Mouse (Mus musculus) ZHBTc4 (cell line): Measurements from ENCODE around the gene Chchd10.

Experiments used
- DNase-seq: peaks from one replicate; pipeline ENCODE4 v3.0.0-alpha.2; 2011; ENCODE audit warnings: low read depth, low spot score

Chchd10 gene

DNA sequence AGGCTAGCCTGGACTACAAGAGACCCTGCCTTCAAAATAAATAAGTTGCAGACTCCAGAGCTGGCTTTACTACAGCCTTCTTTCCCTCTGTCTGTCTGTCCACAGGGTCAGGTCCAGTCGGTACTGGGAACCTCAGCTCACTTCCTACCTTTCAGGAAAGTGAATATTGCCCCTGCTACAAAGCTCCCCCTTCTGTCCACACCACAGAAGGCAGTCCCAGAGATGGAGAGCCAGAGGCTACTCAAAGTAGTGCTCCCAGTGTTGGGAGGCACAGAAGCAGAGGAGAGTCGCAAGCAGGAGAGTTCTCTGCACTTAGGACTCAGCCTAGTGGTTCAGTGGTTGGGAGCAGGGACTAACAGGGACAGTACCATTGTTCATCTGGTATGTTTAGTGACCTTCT lies 8.6 kb upstream of the Chchd10 start:
- DNase-seq, result no peak

GRCm38 (mm10) chr10:75926396-75926795 lies 6.5 kb upstream of the Chchd10 start:
- no peak for DNase-seq

DNA sequence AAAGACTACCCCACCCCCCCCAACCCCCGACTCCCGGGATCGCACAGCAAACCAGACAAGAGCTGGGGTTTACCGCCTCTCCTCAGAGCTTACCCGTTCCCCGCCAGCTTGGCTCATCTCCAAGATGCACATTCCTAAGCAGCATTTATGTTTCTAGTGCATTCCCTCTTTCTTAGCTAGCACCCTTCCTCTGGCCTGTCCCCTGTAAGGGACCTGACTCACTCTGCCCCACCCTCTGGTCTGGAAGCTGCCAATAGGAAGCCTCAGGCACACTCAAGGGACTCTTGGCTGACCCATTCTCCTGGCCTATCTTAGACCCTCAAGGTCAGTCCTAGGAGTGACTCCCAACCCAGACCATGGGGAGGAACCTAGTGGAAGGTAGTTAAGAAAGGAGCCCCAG lies 2.6 kb upstream of the Chchd10 start:
- DNase-seq, result peak; percentile 39

- no peak for DNase-seq
Measured at GRCm38 (mm10) chr10:75931311-75931710, 1.6 kb upstream of the Chchd10 start.

DNA sequence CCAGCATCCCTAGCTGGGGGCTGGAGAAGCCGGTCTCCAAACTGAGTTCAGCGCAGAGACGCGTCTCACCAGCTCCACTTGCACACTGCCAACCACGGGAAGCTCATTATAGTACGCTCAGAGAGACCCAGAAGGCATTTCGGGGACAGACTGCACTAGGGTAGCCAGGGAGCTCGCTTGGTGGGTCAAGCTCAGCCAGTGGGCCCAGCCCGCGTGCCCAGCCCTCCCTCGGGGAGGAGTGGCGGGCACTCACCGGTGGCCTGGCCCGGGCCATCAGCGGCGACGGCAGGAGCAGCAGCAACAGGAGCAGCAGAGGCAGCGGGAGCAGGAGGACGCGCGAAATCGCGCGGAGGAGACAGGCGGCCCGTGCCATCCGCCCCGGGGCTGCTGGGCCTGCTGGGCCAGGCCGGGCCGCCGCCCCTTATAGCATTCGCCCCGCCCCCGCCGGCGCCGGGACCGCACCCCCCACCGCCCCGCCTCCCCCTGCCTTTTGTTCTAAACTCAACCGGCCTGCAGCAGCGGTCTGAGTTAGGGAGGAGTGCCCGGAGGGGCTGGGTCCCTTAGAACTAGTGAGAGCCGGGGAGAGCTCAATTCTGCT lies 750 bp upstream of the Chchd10 start:
- peak; percentile 94 for DNase-seq

DNA sequence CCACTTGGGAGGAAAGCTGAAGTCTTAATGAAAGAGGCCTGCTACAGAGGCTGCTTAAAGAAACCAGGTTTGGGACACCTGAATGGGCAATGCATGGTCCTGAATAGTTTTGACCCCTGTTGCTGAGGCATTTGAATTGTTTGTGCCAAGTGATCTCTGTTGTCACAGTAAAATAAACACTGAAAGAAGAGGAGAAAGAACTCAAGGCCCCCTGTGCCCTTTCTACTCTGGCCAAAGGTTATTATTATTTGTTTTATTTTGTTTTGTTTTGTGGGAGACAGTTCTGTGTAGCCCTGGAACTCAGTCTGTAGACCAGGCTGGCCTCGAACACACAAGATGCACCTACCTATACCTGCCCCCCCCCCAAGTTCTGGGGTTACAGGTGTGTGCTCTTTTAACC lies 2.1 kb downstream of the Chchd10 start:
- no peak for DNase-seq

- DNase-seq, result peak; percentile 97
Measured at GRCm38 (mm10) chr10:75935680-75936541, 3.0 kb downstream of the Chchd10 start, which contains the start of gene Mmp11. TSS of gene Mmp11 (minus strand) at chr10:75936496.

DNA sequence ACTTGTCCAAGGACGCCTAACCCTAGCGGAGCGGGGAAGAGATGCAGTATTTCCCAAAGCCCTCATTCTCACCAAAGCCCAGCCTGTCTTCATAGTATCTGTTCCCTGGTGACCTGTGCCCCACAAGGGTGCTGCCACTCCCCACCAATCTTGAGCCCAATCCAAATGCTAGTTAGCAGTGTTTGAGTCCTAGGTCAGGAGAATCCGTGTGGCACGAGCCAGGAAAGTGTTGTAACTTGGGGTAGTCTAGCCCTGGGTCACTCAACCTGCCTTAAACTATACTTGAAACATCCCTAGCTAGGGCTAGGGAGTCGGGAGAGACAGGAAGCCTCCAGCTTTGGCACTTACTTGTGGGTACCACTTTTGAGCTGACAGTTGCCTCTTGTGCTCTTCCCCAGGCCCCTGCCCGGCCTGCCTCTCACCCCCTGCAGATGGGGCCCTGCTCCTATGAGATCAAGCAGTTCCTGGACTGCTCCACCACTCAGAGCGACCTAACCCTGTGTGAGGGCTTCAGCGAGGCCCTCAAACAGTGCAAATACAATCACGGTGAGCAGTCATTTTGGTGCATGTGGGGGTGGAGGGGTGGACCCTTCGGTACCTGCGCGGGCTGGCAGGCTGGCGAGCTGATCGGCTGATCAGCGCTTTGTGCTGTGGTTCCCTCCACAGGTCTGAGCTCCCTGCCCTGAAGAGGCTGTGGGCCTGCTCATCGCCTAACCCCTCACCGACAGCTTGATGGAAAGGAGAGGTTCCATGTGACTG lies 4.2 kb downstream of the Chchd10 start:
- DNase-seq, result peak; percentile 67

- peak; percentile 89 for DNase-seq
Measured at GRCm38 (mm10) chr10:75937851-75938643, 5.1 kb downstream of the Chchd10 start.

GRCm38 (mm10) chr10:75939481-75940234 lies 6.7 kb downstream of the Chchd10 start:
- peak; percentile 41 for DNase-seq

DNA sequence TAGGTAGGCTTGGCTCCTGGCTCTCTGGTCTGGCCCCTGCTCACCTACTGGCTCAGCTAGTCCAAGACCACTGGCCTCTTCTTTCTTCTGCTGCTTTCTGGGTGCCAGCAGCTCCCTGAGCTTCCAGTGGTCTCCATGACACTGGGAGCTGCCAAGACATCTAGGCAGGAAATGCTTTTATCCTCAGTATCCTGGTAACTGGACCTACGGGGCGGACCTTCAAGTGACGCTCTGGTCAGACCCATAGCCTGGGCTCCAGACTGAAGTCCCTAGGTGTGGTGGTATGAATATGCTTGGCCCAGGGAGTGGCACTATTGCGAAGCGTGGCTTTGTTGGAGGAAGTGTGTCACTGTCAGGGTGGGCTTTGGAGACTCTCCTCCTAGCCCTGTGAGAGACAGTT lies 7.6 kb downstream of the Chchd10 start, which contains the start of gene Gm867:
Gene Gm867, minus strand, starts transcription at position 153 of the 400 bp plus-strand sequence.
- DNase-seq, result no peak

- DNase-seq, result peak; percentile 59
Measured at GRCm38 (mm10) chr10:75941042-75941824, 8.3 kb downstream of the Chchd10 start.

DNA sequence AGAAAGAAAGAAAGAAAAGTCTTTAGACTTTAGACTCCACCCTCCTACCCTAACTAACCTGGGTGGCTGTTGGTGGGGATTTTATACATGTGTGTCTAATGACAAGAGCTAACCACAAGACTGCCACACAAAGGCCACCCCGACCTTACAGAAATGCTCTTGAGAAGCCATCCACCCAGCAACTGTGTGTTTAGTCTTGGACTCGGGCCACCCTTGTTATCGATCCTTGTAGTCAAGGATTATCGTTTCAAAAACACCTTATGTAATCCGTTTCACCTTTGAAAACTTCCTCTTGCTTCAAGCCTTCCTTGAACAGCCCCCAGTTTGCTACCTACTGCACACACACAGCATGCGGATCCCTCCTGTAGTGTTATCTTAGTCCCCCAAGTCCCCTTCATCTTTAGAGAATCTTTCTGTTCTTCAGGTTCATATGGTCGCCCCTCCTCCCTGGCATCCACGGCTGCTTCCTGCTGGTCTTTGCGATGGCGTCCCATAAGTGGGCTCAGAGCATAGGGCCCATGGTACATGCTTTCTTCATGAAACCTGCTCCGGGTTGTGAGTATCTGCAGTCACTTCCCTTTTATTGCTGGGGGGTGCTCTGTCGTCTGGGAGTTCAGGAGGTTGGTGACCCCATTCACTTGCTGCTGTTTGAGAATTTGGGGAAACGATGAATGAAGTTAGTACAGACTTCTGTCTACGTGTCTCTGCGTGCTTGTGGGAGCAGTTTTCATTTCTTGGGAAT lies 10.0 kb downstream of the Chchd10 start, which contains the start of gene Vpreb3:
Gene Vpreb3, plus strand, starts transcription at position 322 of the 742 bp plus-strand sequence.
- no peak for DNase-seq

- DNase-seq, result no peak
Measured at GRCm38 (mm10) chr10:75944066-75944772, 11.3 kb downstream of the Chchd10 start.

- DNase-seq, result no peak
Measured at GRCm38 (mm10) chr10:75945213-75945612, 12.3 kb downstream of the Chchd10 start.

DNA sequence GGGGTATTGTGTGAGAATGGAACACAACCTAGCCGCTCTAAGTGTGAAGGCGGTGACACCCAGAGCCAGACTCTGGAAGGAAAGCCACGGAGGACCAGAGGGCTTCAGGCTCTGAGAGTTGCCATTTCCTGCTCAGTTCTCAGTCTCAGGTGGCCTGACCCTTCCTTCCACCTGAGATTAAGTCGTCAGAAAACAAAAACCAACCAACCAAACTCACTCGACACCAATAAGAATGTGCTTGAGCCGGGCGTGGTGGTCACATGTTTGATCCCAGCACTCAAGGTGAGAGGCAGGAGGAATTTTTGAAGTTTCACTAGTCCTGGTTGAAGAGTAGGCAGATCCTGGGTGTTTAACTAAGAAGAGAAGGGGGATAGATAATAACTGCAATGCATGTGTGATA lies 13.0 kb downstream of the Chchd10 start:
- DNase-seq, result peak; percentile 39

GRCm38 (mm10) chr10:75948079-75948478 lies 15.1 kb downstream of the Chchd10 start:
- no peak for DNase-seq
